ENCODE assay signal across 20 mouse cellular contexts in the genomic region with DNA sequence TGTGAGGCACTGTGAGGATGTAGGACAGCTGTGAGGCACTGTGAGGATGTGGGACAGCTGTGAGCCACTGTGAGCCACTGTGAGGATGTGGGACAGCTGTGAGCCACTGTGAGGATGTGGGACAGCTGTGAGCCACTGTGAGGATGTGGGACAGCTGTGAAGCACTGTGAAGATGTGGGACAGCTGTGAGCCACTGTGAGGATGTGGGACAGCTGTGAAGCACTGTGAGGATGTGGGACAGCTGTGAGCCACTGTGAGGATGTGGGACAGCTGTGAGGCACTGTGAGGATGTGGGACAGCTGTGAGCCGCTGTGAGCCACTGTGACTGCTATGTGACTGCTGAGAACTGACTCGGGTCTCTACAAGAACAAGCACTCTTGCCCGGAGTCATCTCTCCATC. TPM values are rescaled to one million over a fixed set of nuclear protein-coding genes. Genes with fewer than 3 reads are reported as not detected.
A peak's percentile ranks its signal among the peaks of the same experiment; 100 is the strongest.
DNase-seq lines count a peak whose midpoint lies in the region; ATAC-seq and TF ChIP-seq lines count a peak whose summit lies in the region.
"Not testable (repeated sequence)": the region's sequence is repeated elsewhere in the genome, so short reads cannot be mapped to it uniquely, and the experiment has no call there.
"Had no signal": no experiment of that assay in that cellular context is flagged by ENCODE, and none has a peak within 500 bp of the region (broad histone marks: within the 10 kb centered on the region; RNA-seq: fewer than 3 reads in every experiment).

No protein-coding gene starts in this region.

- not testable (repeated sequence) for H3K4me1 ChIP-seq in heart, adult 2 months (ENCODE audit: control insufficient read depth, insufficient read depth, low read length); lung, embryonic 14.5 days (ENCODE audit: insufficient read depth)

- not testable (repeated sequence) for H3K27ac ChIP-seq in heart, adult 2 months
- 0 out of 2 replicates have a peak overlapping the region, but pooled peaks have one; percentile 88 for H3K27ac ChIP-seq in lung, embryonic 14.5 days (ENCODE audit: low read depth)

- not testable (repeated sequence) for H3K9me3 ChIP-seq in lung, embryonic 14.5 days (ENCODE audit: low read depth, low read length)

- not testable (repeated sequence) for H3K9ac ChIP-seq in heart, adult 2 months (ENCODE audit: low read depth, low read length); lung, embryonic 14.5 days

- intact Hi-C loops in heart, adult 2 months (cut with DNase I), result not testable (repeated sequence)

- not testable (repeated sequence) for ATAC-seq in lung, embryonic 14.5 days (ENCODE audit: insufficient read depth)

- H3K36me3 ChIP-seq in heart, adult 2 months (ENCODE audit: control insufficient read depth, insufficient read depth, low read length); myocyte (ENCODE audit: control insufficient read depth, insufficient read depth): not testable (repeated sequence)
- peaks cover 37% of the 10 kb centered on the region for H3K36me3 ChIP-seq in lung, embryonic 14.5 days (ENCODE audit: insufficient read depth)

- not testable (repeated sequence) for H3K4me3 ChIP-seq in heart, adult 2 months; lung, embryonic 14.5 days (ENCODE audit: low read depth, low read length); myocyte

- TF ChIP-seq POLR2A in heart, adult 2 months (IDR thresholded peaks at IDR 0.05; ENCODE audit: insufficient read depth, low read depth, low read length); myocyte (IDR thresholded peaks at IDR 0.05; ENCODE audit: insufficient read length, low read depth): not testable (repeated sequence)

- not testable (repeated sequence) for TF ChIP-seq CTCF in heart, adult 2 months (IDR thresholded peaks at IDR 0.05); lung, embryonic 14.5 days (IDR thresholded peaks at IDR 0.05; ENCODE audit: low read depth)

- H3K27me3 ChIP-seq in heart, adult 2 months (ENCODE audit: control insufficient read depth, insufficient read depth, low read length); lung, embryonic 14.5 days (ENCODE audit: insufficient read depth, low read length); myocyte (ENCODE audit: control insufficient read depth, insufficient read depth, insufficient read length): not testable (repeated sequence)

- DNase-seq in 416B (ENCODE audit: low read depth), result peak; percentile 24
- peak; percentile 47 to 56 for DNase-seq in CD8-positive naive resting alpha-beta T cell, adult 2 months (ENCODE audit: low read depth in 2 of 2, low spot score in 2 of 2)
- peak in 1 of 2 experiments; percentile 14 for DNase-seq in heart, adult 2 months
- DNase-seq in lung, embryonic 14.5 days, result peak; percentile 27
- peak; percentile 32 for DNase-seq in lung, postnatal 10 days
- peak; percentile 21 for DNase-seq in thymus, postnatal 0 days (ENCODE audit: low spot score)

- not testable (repeated sequence) for H3K79me2 ChIP-seq in heart, adult 2 months (replicated peaks; ENCODE audit: control insufficient read depth, insufficient read depth, low read length)
- H3K79me2 ChIP-seq in myocyte (ENCODE audit: control insufficient read depth, insufficient read depth), result peaks cover 60% of the 10 kb centered on the region

- H3ac ChIP-seq in myocyte (ENCODE audit: control insufficient read depth, insufficient read length), result not testable (repeated sequence)

- 76% methylated on average over 3 of the region's 3 CpGs for WGBS in heart, adult 2 months
- 81% methylated on average over 3 of the region's 3 CpGs for WGBS in lung, embryonic 14.5 days

- H3K4me2 ChIP-seq in lung, embryonic 14.5 days; myocyte (ENCODE audit: low read depth): not testable (repeated sequence)

- 0 out of 2 replicates have a peak, but pooled peaks have one; percentile 34 for TF ChIP-seq EP300 in heart, adult 2 months (IDR thresholded peaks at IDR 0.05; ENCODE audit: insufficient read depth, low read depth, low read length)

TF ChIP-seq in myocyte, 11 proteins besides CTCF, POLR2A, EP300 and RAD21:
- TF ChIP-seq MYOG (IDR thresholded peaks at IDR 0.05; ENCODE audit: control insufficient read depth in 1 of 3, insufficient read depth in 1 of 3, insufficient read length in 2 of 3, low read depth in 2 of 3) (peak in 2 of 3 experiments; percentile 61 to 68), MYOD1 (IDR thresholded peaks at IDR 0.05; ENCODE audit: control insufficient read depth in 1 of 3, insufficient read length in 2 of 3, low read depth in 2 of 3) (peak; percentile 4 to 84 (median 79)), TCF12 (IDR thresholded peaks at IDR 0.05; ENCODE audit: insufficient read depth, poor library complexity, severe bottlenecking) (peak; percentile 74), TCF3 (IDR thresholded peaks at IDR 0.05; ENCODE audit: insufficient read length, low read depth) (peak; percentile 82)

RNA-seq across cellular contexts. Expression of a gene that starts 15.9 kb away (rescaled TPM):
- total RNA-seq in heart, adult 2 months (2021), result 1 to 10 TPM; 5.1 to 5.8 TPM
- 3.2 and 4.8 TPM in 2 replicates for polyA plus RNA-seq in heart, adult 2 months (2012; rRNA removed)
- 29.7 and 32.9 TPM in 2 replicates for polyA plus RNA-seq in lung, embryonic 14.5 days (2014; fragmentation: Nextera tagmentation; extraction: Ambion mirVana)
- 52.9 TPM for polyA plus RNA-seq in myocyte (2012; fragmentation: generic; extraction: Trizol)
- 4.6 and 6.4 TPM in 2 replicates for polyA plus RNA-seq in thymus, postnatal 0 days (2015; fragmentation: Nextera tagmentation; extraction: Ambion mirVana)

RNA-seq across cellular contexts. Expression of a gene that starts 19.2 kb away (rescaled TPM):
- total RNA-seq in heart, adult 2 months (2021), result 10 to 100 TPM; 18.9 to 20.0 TPM
- polyA plus RNA-seq in heart, adult 2 months (2012; rRNA removed), result 30.6 and 41.0 TPM in 2 replicates
- polyA plus RNA-seq in lung, embryonic 14.5 days (2014; fragmentation: Nextera tagmentation; extraction: Ambion mirVana), result 35.4 and 42.5 TPM in 2 replicates
- polyA plus RNA-seq in myocyte (2012; fragmentation: generic; extraction: Trizol), result 72.0 TPM
- 36.5 and 42.2 TPM in 2 replicates for polyA plus RNA-seq in thymus, postnatal 0 days (2015; fragmentation: Nextera tagmentation; extraction: Ambion mirVana)

RNA-seq across cellular contexts. Expression of a gene that starts 34.1 kb away (rescaled TPM):
- total RNA-seq in heart, adult 2 months (2021), result under 1 TPM; 0.20 to 0.29 TPM
- polyA plus RNA-seq in heart, adult 2 months (2012; rRNA removed), result 0.23 and 0.70 TPM in 2 replicates
- 0.11 TPM in 1 of 2 replicates, not detected in the other for polyA plus RNA-seq in lung, embryonic 14.5 days (2014; fragmentation: Nextera tagmentation; extraction: Ambion mirVana)
- 3.3 TPM for polyA plus RNA-seq in myocyte (2012; fragmentation: generic; extraction: Trizol)
- polyA plus RNA-seq in thymus, postnatal 0 days (2015; fragmentation: Nextera tagmentation; extraction: Ambion mirVana), result 0.85 TPM in 2 replicates
- polyA plus RNA-seq: CD4-positive, CD25-positive, alpha-beta regulatory T cell, adult 4 months; forebrain, embryonic 16.5 days; heart, embryonic 12.5 days; hindbrain, embryonic 14.5 days; Patski had no signal

RNA-seq across cellular contexts. Expression of a gene that starts 35.9 kb away (rescaled TPM):
- under 1 TPM; 0.11 to 0.16 TPM for total RNA-seq in heart, adult 2 months (2021)
- 0.15 and 0.37 TPM in 2 replicates for polyA plus RNA-seq in heart, adult 2 months (2012; rRNA removed)
- 0.28 and 1.1 TPM in 2 replicates for polyA plus RNA-seq in lung, embryonic 14.5 days (2014; fragmentation: Nextera tagmentation; extraction: Ambion mirVana)
- polyA plus RNA-seq in myocyte (2012; fragmentation: generic; extraction: Trizol), result 2.4 TPM
- 0.09 and 0.40 TPM in 2 replicates for polyA plus RNA-seq in thymus, postnatal 0 days (2015; fragmentation: Nextera tagmentation; extraction: Ambion mirVana)
- total RNA-seq: gastrocnemius, postnatal 14 days had no signal
- polyA plus RNA-seq: CD4-positive, CD25-positive, alpha-beta regulatory T cell, adult 4 months had no signal

RNA-seq across cellular contexts. Expression of a gene that starts 45.8 kb away (rescaled TPM):
- not detected for total RNA-seq in heart, adult 2 months (2021)
- polyA plus RNA-seq in heart, adult 2 months (2012; rRNA removed), result not detected in 2 replicates
- polyA plus RNA-seq in lung, embryonic 14.5 days (2014; fragmentation: Nextera tagmentation; extraction: Ambion mirVana), result not detected in 2 replicates
- polyA plus RNA-seq in myocyte (2012; fragmentation: generic; extraction: Trizol), result 0.06 TPM
- 0.08 TPM in 1 of 2 replicates, not detected in the other for polyA plus RNA-seq in thymus, postnatal 0 days (2015; fragmentation: Nextera tagmentation; extraction: Ambion mirVana)
- total RNA-seq: adrenal gland, adult 2 months; adrenal gland, postnatal 25 days; heart, adult 8-10 months; heart, postnatal 25 days had no signal
- polyA plus RNA-seq: CD4-positive, CD25-positive, alpha-beta regulatory T cell, adult 4 months; embryonic facial prominence, embryonic 13.5 days; gonadal fat pad, adult 2 months; heart, embryonic 12.5 days; heart, embryonic 16.5 days; Patski had no signal
